Mouse (Mus musculus): ENCODE data around the gene Atraid. TPM values are rescaled to one million over a fixed set of nuclear protein-coding genes. Genes with fewer than 3 reads are reported as not detected.
A peak's percentile ranks its signal among the peaks of the same experiment; 100 is the strongest.
"Not testable (repeated sequence)": the region's sequence is repeated elsewhere in the genome, so short reads cannot be mapped to it uniquely, and the experiment has no call there.

Atraid gene
- polyA plus RNA-seq, 1 experiment from 2014 or later: 124 TPM

DNA sequence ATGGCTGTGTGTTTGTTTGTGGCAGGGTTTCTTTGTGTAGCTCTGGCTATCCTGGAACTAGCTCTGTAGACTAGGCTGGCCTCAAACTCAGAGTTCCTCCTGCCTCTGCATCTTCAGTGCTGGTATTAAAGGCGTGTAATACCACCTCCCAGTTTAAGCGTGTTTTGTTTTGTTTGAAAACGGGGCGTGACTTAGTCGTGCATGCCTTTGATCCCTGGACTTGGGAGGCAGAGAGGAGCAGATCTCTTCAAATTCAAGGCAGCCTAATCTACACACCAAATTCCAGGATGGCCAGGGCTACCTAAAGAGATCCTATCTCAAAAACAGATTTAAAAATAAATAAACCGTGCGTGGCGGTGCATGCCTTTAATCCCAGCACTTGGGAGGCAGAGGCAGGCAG, 16.6 kb upstream of the Atraid start:
- no peak overlapping the region for H3K27ac ChIP-seq

DNA sequence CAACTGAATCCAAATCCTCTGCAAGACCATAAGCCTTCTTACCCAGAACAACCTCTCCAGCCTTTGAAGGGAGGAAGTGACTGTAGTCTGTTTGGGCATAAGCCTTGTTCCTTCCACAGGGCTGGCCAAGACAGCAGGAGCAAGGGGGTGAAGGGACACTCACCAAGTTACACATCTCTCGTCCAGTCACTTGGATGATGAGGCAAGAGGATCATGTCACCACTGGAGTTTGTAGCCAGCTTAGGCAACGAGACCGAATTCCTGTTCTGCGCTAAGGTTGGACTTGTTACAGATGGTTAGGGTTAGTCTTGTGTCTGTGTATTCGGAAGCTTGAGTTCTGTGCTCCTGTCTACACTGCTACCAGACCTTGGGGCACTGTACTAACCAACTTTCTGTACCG, 13.4 kb upstream of the Atraid start:
- Histone ChIP-seq H3K4me3 (no peak overlapping the region), H3K9me3 (replicated peaks) (no peaks in the 10 kb centered on the region), H3K27ac (no peak overlapping the region), H3K27me3 (no peaks in the 10 kb centered on the region), H3K36me3 (ENCODE audit: poor library complexity, severe bottlenecking) (peaks cover 32% of the 10 kb centered on the region), H3K4me1 (no peaks in the 10 kb centered on the region), H3K4me2 (no peak overlapping the region), H3K9ac (no peak overlapping the region)
- no peak for ATAC-seq
- WGBS: 91% methylated on average over 6 of the region's 6 CpGs

More for the DNA sequence above, 16.6 kb upstream of the Atraid start:
- Histone ChIP-seq H3K36me3 (ENCODE audit: poor library complexity, severe bottlenecking) (peaks cover 4% of the 10 kb centered on the region; the same call in 1 of the 2 replicates), H3K9me3 (replicated peaks) (no peaks in the 10 kb centered on the region), H3K4me1 (no peaks in the 10 kb centered on the region), H3K4me3 (no peak overlapping the region), H3K9ac (no peak overlapping the region), H3K4me2 (no peak overlapping the region), H3K27me3 (no peaks in the 10 kb centered on the region)
- no peak for ATAC-seq
- WGBS: 88% methylated on average over 8 of the region's 8 CpGs

DNA sequence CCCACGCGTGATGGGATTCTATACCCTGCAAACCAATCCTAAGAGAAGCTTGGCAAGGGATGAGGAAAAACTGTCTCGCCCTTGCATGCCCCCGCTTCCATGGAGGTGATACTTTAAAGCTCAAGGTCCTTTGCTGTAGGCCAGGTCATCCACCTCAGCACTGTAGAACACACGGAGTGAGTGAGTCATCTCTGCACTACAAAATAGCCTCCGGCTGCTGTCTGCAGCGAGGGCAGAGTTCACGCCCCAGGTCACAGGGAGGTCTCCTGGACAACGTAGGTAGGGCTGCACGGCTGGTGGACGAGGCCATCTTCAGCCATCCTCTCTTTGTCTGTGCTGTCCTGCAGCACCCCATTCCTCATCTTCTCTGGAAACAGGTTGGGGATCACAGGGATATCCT, 11.6 kb upstream of the Atraid start:
- H3K9me3 ChIP-seq (replicated peaks); H3K4me3 ChIP-seq; H3K4me1 ChIP-seq; ATAC-seq; H3K4me2 ChIP-seq; H3K27ac ChIP-seq; H3K9ac ChIP-seq; H3K27me3 ChIP-seq: not testable (repeated sequence)
- WGBS: 93% methylated on average over 11 of the region's 11 CpGs
- peaks cover 51% of the 10 kb centered on the region for H3K36me3 ChIP-seq (ENCODE audit: poor library complexity, severe bottlenecking)

DNA sequence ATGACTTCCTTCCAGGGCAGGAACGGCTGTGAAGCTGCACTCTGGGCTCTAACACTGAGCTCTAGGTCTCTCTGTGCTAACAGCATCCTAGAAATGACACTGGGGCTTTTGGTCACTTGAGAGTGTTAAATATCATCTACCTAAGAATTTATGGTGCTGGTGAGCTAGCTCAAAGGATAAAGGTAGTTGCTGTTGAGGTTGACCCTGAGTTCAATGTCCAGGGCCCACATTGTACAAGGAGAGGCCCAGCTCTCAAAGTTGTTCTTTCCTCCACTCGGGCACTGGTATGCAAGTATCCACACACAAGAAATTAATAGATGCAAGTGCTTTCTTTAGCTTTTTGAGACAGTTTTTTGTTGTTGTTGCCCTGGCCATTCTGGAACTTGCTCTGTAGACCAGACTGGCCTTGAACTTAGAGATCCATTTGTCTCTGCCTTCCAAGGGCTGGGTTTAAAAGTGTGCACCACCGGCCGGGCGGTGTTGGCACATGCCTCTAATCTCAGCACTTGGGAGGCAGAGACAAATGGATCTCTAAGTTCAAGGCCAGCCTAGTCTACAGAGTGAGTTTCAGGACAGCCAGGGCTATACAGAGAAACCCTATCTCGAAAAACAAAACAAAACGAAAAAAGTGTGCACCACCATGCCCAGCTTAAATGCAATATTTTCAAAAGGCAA, 9.8 kb upstream of the Atraid start:
- Histone ChIP-seq H3K9me3 (replicated peaks) (no peaks in the 10 kb centered on the region), H3K27ac (no peak overlapping the region), H3K4me1 (no peaks in the 10 kb centered on the region), H3K4me3 (no peak overlapping the region), H3K4me2 (no peak overlapping the region), H3K36me3 (ENCODE audit: poor library complexity, severe bottlenecking) (peaks cover 67% of the 10 kb centered on the region), H3K9ac (no peak overlapping the region), H3K27me3 (no peaks in the 10 kb centered on the region)
- ATAC-seq: no peak
- 92% methylated on average over 7 of the region's 7 CpGs for WGBS

DNA sequence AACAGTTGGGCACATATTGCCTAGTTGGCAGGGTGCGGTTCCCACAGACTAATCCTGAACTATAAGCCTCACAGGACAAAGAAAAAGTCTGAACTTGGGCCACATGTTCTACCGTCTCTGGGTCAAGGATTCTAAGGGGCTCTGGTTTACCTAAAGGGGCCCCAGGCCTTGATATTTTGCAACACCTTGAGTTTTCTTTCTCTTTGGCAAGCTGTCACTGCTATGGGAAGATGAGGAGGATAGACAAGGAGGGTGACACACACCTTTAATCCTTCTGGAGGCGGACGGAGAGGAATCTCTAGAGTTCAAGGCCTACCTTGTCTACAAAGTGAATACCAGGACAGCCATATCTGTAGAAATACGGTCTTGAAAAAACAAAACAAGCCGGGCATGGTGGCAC, 1.7 kb upstream of the Atraid start:
- Histone ChIP-seq H3K9ac (no peak overlapping the region), H3K27me3 (no peaks in the 10 kb centered on the region), H3K4me1 (peaks cover 17% of the 10 kb centered on the region), H3K9me3 (replicated peaks) (no peaks in the 10 kb centered on the region), H3K4me3 (no peak overlapping the region), H3K36me3 (ENCODE audit: poor library complexity, severe bottlenecking) (peaks cover 21% of the 10 kb centered on the region), H3K4me2 (no peak overlapping the region), H3K27ac (no peak overlapping the region)
- 95% methylated on average over 6 of the region's 6 CpGs for WGBS
- no peak for ATAC-seq

DNA sequence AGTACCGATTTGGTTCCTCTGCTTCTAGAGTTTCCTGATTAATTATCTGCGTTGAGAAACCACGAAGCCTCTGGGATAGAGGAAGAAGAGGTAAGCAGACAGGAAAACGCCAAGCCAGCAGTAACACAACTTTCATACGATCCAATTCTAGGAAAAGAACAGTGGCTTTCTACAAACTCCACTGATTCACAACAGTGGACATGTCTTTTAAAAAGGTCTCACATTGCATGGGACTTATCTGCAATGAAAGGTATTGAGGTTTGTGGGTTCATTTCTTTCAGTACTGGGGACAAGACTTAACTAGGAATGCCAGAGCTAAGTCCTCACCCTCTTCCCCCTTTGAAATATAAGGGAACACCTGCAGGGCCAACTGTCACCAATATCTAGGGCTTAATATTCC, 1.0 kb upstream of the Atraid start:
- no peak for ATAC-seq
- Histone ChIP-seq H3K9ac (peak overlapping the region; percentile 89), H3K9me3 (replicated peaks) (no peaks in the 10 kb centered on the region), H3K27me3 (no peaks in the 10 kb centered on the region), H3K4me2 (peak overlapping the region; percentile 76), H3K36me3 (ENCODE audit: poor library complexity, severe bottlenecking) (peaks cover 15% of the 10 kb centered on the region), H3K27ac (no peak overlapping the region), H3K4me3 (peak overlapping the region; percentile 75), H3K4me1 (peaks cover 17% of the 10 kb centered on the region)
- 87% methylated on average over 5 of the region's 5 CpGs for WGBS

DNA sequence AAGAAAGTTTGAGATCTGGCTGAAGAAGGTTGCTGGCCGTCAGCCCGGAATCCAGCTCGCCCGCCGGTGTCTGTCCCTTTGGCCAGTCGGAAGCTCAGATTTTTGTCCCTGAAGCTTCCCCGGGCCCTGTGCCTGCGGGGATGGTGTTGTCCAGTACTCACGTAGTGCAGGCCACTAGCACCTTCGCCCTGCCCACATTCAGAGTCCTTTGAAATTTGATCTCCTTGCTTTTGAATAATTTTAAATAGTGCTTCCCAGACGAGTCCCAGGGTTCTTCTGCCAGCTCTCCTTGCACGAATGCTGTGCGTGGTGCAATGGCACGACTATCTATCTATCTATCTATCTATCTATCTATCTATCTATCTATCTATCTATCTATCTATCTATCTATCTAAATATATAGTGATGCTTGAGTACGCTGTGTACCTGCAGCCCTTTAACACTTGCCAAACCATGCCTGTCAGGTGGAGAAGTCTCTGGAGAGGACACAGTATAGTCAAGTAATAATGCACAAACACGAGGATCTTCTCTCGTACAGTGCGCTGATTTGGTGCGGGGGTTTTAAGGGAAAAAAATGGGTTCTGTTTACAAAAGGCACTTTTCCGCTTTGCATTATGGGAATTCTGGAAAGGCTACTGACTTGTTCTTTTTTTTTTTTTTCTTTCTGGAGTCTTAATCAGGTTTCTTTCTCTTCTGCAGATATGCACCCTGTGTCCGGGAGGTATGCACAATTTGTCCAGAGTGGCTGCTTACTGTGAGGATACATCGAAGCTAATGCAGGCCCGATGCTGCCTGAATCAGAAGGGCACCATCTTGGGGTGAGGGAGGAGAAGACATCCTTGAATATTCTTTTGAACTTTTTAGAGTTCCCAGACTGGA, 890 bp downstream of the Atraid start, which contains the start of gene Slc5a6:
Gene Slc5a6 (minus strand): TSS at position 162 of the 879 bp plus-strand sequence.
- under 1% methylated on average over 23 of the region's 23 CpGs for WGBS
- Histone ChIP-seq H3K27ac (peak within 1 kb of the TSS; percentile 90), H3K9ac (peak within 1 kb of the TSS; percentile 89), H3K4me1 (peaks cover 20% of the 10 kb centered on the region), H3K36me3 (ENCODE audit: poor library complexity, severe bottlenecking) (0 out of 2 replicates have a peak, but pooled peaks cover 13% of the 10 kb centered on the region), H3K27me3 (no peaks in the 10 kb centered on the region), H3K9me3 (replicated peaks) (no peaks in the 10 kb centered on the region), H3K4me3 (peak within 1 kb of the TSS; percentile 75), H3K4me2 (peak within 1 kb of the TSS; percentile 76)
- peak; percentile 9; the same call in 1 of the 2 replicates for ATAC-seq

DNA sequence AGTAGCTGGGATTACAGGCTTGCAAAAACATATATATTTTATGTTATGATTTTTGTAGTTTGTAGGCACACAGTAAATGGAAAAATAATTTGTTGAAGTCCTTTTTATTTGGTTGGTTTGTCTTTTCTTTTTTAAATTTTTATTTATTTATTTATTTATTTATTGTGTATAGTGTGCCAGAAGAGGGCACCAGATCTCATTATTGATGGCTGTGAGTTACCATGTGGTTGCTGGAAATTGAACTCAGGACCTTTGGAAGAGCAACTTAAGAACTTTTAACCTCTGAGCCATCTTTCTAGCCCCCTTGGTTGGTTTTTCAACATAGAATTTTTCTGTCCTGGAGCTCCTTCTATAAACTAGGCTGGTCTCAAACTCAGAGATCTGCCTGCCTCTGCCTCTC, 2.3 kb downstream of the Atraid start:
- Histone ChIP-seq H3K27me3 (no peaks in the 10 kb centered on the region), H3K4me1 (peaks cover 27% of the 10 kb centered on the region), H3K36me3 (ENCODE audit: poor library complexity, severe bottlenecking) (0 out of 2 replicates have a peak, but pooled peaks cover 13% of the 10 kb centered on the region), H3K9ac (no peak overlapping the region), H3K4me3 (no peak overlapping the region), H3K27ac (no peak overlapping the region), H3K9me3 (replicated peaks) (no peaks in the 10 kb centered on the region), H3K4me2 (no peak overlapping the region)
- ATAC-seq: no peak

DNA sequence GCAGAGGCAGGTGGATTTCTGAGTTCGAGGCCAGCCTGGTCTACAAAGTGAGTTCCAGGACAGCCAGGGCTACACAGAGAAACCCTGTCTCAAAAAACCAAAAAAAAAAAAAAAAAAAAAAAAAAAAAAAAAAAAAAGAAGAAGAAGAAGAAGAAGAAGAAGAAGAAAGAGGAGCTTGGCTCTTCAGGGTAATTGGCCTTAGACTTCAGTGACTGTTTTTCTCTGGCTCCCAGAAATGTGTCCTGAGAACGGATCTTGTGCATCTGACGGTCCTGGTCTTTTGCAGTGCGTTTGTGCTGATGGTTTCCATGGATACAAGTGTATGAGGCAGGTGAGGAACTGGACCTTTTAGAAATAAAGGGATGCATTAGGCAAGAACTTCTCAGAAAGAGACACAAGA, 5.6 kb downstream of the Atraid start:
- Histone ChIP-seq H3K36me3 (ENCODE audit: poor library complexity, severe bottlenecking) (peaks cover 30% of the 10 kb centered on the region), H3K9ac (peak overlapping the region; percentile 83), H3K27ac (peak overlapping the region; percentile 52; the same call in 1 of the 2 replicates), H3K4me1 (peaks cover 25% of the 10 kb centered on the region), H3K4me3 (peak overlapping the region; percentile 54), H3K4me2 (peak overlapping the region; percentile 85)
- not testable (repeated sequence) for H3K9me3 ChIP-seq (replicated peaks); ATAC-seq; H3K27me3 ChIP-seq
- 53% methylated on average over 4 of the region's 4 CpGs for WGBS

DNA sequence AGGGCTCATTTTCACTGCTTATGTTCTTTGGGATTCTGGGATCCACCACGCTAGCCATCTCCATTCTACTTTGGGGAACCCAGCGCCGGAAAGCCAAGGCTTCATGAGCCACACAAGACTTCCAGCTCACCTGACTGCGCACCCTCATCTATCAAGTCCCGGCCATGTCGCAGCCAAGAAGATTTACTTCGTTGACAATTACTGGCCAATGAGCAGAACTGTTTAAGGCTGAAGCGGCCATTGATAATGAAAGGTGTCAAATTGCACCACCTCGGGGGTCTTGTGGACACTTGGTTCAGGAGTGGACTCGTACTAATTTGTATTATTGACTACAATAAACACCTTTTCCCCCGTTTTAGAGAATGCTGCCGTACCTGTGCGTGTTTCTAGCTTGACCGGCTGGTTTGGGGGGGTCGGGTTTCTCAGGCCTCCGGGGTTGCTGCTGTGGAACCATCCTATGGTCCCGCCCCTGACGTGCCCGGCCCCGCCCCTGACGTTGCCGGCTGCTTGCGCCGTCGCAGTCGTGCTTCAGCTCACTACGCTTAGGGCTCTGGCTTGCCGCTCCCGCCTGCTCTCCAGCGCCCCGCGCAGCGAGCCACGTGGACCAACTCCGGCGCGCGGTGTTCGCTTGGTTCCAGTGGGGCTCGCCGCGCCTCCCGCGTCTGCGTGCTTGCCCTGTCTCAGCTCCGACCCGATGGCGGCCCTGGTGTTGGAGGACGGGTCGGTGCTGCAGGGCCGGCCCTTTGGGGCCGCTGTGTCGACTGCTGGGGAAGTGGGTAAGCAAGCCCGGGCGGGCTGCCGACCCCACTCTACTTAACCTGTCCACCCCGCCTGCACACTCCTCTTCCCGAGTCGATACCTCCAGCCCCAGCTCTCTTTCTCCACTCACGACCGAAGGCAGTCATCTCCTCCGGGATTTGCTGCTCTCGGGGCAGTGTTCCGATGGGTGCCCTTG, 6.4 kb downstream of the Atraid start, which contains the start of gene Cad:
Gene Cad (plus strand): TSS at position 520 of the 955 bp plus-strand sequence.
- Histone ChIP-seq H3K4me3 (peak within 1 kb of the TSS; percentile 54), H3K36me3 (ENCODE audit: poor library complexity, severe bottlenecking) (peaks cover 38% of the 10 kb centered on the region), H3K27ac (peak within 1 kb of the TSS; percentile 52), H3K4me1 (peaks cover 23% of the 10 kb centered on the region), H3K4me2 (peak within 1 kb of the TSS; percentile 85), H3K9ac (peak within 1 kb of the TSS; percentile 83), H3K9me3 (replicated peaks) (no peaks in the 10 kb centered on the region), H3K27me3 (no peaks in the 10 kb centered on the region)
- ATAC-seq: peak; percentile 99
- under 1% methylated on average over 64 of the region's 64 CpGs for WGBS
